Mouse (Mus musculus): Measurements from ENCODE around the gene Dlec1.

Gene Dlec1

DNA sequence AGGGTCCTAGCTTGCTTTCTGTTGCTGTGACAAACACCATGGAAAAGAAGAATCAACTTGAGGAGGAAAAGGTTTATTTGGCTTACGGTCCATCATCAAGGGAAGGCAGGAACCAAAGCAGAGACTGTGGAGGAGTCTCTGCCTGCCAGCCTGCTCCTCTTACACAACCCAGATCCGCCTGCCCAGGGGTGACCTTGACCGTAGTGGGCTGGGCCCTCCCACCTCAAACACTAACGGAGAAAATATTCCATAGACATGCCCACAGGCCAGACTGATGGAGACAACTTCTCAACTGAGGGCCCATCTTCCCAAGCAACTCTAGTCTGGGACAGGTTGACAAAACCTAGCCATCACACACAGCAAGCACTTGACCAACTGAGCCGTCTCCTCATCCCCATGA is 39.8 kb downstream of the Dlec1 start:
- no peak for DNase-seq (ENCODE audit: low read depth)

DNA sequence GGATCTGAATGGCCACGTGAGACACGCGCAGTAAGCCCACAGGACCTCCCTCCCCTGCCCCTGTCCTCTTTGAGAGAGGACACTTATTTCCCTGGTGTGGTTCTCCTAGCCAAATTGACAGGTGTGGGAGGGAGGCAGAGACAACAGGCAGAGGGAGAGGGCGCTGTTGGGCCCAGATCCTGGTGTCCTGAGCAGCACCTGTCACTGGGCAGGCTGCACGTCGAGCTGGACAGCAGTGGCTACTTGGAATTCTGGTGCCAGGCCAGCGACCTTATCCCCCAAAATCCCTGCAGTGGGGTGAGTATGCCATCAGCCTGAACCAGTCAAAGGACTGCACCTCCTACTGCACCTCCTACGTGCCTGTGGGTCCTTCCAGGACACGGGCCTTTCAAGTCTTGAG is 41.1 kb downstream of the Dlec1 start:
- DNase-seq (ENCODE audit: low read depth), result no peak

DNA sequence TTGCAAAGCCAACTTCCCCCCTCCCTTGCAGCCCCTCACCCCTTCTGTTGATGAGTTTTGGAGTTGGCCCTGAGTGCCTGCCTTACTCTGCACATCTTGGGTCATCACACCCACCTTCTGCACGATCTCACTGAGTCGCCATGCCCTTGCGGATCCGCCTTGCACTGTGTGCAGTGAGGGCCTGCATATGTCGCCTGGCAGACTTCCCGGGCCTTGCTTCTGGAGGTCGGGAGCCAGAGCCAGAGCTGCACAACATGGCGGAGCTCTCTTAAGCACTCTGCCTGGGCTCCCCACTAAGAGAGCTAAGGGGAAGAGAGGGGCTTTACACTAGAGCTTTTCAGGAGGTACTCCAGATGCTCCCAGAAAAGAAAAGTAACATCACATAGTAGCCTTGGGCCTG is 42.4 kb downstream of the Dlec1 start:
- no peak for DNase-seq (ENCODE audit: low read depth)

DNA sequence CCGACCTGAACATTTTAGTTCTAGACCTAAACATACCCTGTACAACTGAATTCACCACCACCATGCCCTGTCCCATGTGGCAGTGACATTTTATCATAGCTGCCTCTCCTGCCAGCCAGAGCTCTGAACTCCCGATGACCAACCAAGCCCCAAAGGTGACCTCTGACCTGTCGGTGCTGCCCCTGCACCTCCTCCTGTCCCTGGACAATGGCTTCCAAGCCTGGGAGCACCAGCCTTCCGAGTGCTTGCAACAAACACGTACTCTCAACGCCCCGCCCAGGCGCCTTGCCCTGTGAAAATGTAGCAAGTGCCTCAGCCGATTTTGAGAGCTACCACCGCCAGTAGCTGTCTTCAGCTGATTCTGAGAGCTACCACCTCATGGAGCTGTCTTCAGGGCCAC is 42.9 kb downstream of the Dlec1 start:
- no peak for DNase-seq (ENCODE audit: low read depth)

DNA sequence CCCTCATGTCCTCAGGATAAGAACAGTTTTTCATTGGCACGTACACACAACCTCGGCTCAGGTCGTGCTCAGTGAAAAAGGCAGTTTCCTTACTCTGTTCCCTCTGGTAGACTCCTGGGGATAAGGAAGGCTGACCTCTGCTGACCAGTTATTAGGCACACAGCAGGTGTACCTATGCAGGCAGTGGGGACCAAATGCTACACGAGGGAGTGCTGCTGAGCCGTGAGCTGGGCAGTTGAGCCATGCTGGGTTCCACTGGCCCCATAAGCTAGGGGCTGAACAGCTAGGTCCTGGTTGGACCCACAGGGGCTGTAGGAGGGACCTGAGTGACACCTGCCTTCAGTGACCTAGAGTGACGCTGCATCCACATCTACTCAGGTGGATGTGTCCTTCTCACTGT is 43.4 kb downstream of the Dlec1 start:
- no peak for DNase-seq (ENCODE audit: low read depth)

DNA sequence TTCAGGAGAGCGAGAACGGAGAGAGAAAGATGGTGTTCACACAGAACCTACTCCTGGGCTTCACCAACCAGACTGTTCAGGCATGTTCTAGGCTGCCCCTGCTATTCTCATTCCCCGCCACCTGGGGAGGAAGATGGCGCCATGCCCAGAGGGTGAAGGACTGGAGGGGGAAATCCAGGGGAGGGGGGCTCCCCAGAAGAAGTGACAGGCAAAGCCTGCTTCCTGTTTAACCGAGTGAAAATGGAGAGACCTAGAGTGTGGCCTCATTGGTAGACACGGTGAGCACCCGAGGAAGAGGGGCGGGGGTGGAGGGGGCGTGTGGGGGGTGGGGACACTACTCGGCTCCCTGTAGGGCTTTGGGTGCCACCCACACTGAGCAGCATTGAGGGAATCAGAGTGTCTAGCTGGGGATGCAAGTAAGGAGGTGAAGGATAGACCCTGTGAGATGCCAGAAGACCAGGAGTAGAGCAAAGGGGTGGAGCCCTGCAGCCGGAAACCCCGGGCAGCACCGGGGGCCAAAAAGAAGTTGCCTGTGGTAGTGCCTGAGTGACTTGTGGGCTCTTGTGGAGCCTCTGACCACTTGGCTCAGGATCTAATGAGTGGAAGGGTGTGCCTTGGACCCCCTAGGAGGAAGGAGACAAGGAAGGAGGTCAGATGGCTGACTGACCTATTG is 44.0 kb downstream of the Dlec1 start:
- DNase-seq (ENCODE audit: low read depth), result no peak

DNA sequence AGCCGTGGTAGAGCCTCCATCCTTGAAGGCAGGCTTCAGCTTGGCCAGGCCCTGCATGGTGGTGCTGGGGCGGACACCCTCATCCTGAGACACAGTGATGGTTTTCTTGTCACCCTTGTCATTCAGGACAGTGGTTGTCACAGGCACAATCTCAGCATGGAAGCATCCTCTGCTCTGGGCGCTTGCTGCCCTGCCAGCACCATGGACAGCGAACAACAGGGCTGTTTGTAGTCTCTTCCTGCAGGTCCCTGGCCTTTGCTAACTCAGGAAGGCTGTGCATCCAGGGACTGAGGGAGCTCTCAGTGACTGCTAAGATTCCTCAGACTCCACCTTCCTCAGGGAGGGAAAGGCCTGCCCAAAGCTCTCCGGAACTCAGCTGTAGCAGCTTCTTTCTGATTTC is 47.3 kb downstream of the Dlec1 start:
- DNase-seq (ENCODE audit: low read depth), result no peak

DNA sequence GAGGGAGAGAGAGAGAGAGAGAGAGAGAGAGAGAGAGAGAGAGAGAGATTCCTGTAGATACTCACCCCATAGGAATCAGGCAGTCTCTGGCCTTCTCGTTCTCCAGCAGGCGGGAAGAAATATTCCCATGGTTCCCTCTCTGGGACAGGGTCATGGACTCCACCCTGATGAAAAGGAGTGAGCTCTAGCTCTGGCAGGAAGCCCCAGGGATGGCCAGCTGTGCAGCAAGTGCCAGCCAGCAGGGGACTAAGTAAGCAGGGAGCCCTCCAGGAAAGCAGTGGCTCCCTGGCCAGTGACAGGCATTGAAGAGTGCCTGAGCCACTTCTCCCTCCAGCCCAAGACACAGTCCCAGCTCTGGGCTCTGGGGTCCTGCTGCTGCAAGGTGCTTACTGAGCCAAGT is 49.5 kb downstream of the Dlec1 start:
- DNase-seq (ENCODE audit: low read depth), result no peak

DNA sequence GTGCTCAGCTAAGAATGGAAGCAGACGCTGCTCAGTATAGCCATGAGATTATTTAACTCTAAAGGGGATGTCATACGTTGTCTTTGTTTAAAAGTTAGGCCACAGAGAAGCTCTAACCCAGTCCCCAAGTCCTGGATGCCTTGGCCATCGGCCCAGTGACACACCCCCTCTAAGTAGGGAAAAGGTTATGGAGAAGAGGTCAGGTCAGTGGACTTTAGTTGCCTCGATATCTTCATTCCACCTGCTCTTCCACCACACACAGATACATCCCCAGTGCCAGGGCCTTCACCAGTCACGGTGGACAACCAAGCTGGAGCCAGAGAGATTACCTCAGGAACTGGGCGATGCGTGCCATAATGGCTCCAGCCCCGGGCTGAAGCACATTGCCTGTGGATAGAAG is 53.1 kb downstream of the Dlec1 start:
- no peak for DNase-seq (ENCODE audit: low read depth)

DNA sequence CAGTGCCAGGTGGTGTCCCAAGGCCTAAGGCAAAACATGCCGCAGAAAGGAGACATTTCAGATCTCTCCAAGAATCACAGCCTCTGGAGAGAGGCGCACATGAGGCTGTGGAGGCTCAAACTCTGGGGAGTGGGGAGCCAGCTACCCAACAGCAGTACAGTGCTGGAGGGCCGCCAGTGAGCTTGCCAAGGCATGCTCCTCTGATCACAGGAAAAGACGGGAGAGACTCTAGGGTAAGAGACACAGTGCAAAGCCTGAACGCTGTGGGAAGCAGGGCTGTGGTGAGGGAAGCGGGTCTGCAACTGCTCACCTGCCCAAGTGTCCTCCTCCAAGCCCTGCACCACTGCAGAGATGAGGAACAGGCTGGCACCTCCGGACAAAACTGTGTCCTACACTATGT is 53.5 kb downstream of the Dlec1 start:
- no peak for DNase-seq (ENCODE audit: low read depth)

DNA sequence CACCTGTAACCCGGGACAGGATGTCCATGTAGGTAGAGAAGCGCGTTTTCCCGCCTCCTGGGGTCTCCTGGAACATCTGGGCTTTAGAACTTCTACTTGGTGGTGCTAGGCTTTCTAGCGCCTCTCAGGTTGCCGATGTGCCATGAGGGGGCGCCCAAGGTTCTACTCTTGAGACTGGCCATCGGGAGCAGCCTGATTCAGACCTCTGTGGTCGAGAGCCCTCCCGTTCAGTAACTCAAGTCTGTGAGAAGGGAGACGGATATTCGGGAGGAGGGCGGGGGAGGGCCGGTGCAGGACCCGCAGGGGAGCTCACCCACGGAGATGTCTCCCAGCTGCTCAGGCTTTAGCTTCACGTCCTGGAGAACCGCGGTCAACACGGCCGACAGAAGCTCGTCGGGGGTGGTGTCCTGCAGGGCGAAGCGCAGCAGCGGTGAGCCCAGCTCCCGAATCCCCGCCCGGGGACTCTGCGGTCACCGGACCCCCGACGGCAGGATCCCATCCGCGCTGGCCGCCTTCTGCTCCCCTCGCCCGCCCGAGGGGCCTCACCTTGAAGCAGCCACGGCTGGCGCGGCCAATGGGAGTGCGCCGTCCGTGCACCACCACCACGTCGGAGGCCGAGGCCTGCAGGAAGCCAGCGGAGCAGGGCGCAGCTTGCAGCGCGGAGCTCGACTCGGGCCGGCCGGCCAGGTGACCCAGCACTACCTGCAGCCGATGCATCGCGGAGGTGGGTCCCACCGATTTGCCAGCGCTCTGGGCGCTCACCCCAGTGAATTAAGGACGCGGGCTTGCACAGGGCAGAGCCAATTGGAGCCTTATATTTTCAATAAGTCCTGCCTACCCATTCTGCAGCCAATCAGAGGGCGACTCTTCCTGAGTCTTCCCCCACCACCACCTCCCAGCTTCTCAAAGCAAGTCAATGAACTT is 54.3 kb downstream of the Dlec1 start, which contains the start of gene Acaa1b:
Gene Acaa1b (minus strand): TSS at position 816 of the 924 bp plus-strand sequence.
- peak; percentile 43 for DNase-seq (ENCODE audit: low read depth)

DNA sequence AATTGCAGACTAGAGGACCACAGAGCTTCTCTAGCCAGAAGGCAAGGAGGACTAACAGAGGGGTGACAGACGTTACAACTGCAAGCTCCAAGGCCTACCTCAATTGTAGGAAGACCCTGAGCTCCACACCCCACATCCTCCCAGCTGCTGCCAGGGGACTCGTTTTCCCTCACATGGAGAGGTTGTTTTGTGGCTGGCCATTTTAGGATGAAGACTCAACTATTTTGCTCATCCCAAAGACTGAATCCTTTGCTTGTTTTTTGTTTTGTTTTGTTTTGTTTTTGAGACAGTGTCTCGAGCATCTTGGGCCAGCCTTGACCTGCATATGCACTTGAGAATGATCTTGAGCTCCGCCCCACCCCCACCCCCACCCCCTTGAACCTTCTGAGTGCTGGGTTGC is 56.6 kb downstream of the Dlec1 start, which contains the start of gene Gm47289:
Gene Gm47289 (plus strand): TSS at position 301 of the 400 bp plus-strand sequence.
- no peak for DNase-seq (ENCODE audit: low read depth)

DNA sequence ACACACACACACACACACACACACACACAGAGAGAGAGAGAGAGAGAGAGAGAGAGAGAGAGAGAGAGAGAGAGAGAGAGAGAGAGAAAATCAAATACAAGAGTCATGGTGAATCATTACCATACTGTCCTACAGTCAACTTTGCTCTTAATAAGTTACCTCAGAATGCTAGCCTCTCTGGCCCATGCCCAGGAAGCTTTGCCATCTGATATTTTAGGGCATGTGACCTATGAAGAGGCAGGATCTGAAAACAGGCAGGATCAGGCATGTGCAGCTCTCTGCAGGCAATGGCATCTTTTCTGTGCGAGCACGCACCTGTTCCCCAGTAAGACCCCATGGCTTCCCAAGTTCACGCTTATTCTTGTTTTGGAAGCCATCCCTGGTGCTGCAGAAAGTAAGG is 58.4 kb downstream of the Dlec1 start:
- DNase-seq (ENCODE audit: low read depth), result no peak

DNA sequence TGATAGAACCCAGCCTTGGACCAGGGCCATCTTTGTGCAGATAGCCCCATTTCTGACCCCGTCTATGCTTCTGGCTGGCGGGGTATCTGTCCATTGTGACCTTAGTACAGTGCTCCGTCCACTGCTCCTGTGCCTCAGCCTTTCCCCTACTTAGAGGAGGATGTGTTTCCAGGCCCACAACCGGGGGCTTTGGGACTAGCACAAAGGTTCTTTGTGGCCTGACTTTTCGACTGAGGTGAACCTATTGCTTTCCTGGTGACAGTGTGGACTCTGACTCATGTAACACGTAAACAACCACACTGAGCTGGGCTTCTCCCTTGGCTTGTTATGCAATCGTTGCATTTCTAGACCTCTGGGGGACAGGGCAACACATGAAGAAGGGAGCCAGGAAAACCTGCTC is 62.5 kb downstream of the Dlec1 start:
- no peak for DNase-seq (ENCODE audit: low read depth)

DNA sequence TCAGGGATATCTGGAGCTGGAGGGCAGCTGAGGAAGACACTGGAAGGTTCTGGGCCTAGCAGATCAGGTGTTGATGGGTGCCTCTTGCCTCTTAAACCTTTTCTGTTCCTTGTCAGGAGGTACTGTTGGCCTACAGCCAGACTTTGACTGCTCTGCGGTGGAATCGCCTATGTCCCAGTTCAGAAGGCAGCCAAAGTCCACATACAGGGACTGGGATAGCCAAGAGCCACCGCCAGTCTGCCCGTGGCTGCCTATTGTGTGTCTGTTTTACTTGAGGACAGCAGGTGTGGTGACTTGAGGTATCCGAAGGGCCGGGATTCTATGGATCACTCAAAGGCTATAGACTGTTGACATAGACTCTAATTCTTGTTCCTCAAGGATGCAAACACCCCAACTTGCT is 63.3 kb downstream of the Dlec1 start:
- DNase-seq (ENCODE audit: low read depth), result no peak

DNA sequence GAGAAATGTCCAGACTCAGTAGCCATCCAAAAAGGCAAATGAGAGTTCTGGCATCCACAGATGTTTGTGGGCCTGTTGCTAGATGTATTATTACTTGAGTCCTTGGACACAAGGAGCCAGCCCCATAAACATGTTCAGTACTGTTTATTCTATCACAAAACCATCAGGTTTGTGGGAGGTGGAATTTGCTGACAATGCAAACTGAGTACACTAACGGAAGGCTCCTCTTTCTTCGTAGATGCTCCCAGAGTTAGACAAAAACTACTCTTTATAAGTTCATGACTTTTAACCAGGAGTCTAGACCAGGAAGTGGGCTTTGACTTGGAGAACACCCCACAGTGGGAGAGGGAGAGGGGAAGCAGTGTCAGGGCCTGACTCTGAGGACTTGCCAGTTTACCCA is 65.3 kb downstream of the Dlec1 start:
- no peak for DNase-seq (ENCODE audit: low read depth)

DNA sequence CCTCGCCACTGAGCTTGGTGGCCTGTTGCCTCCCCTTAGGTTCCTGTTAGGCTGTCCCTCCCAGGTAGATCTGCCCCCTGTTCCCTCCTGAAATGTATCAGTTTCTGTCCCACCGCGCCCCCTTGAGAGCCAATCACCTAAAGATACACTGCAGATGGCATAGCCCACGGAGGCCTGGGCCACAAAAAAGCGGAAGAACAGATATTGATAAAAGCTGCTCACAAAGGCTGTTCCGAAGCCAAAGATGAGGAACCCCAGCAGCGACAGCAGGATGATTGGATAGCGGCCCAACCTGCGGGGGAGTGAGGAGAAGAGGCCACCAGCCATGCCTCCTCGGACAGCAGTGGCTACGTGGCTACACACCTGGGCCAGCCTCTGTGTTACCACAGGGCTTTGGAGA is 77.0 kb downstream of the Dlec1 start:
- no peak for DNase-seq (ENCODE audit: low read depth)

DNA sequence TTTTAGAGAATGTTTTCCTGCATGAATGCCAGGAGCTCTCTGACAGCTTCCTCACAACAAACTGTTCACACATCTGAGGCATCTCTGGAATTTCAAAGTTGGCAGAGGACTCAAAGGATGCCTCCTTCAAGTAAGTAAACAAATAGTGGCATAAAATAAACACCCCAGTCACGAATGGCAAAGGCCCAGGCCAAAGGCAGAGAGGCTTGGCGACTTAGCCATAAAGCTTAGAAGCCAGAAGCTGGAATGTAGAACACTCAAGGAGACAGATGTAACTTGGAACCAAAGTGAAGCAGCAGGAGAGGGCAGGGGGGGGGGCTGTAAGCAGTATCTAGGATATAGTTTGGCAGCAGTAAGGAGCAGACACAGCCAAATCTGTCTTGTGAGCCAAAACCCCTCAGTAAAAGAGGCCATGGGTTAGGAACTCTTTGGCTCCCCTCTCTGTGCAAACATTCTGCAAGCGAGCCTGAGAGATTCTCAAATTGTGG is 79.0 kb downstream of the Dlec1 start:
- peak; percentile 43 for DNase-seq (ENCODE audit: low read depth)

DNA sequence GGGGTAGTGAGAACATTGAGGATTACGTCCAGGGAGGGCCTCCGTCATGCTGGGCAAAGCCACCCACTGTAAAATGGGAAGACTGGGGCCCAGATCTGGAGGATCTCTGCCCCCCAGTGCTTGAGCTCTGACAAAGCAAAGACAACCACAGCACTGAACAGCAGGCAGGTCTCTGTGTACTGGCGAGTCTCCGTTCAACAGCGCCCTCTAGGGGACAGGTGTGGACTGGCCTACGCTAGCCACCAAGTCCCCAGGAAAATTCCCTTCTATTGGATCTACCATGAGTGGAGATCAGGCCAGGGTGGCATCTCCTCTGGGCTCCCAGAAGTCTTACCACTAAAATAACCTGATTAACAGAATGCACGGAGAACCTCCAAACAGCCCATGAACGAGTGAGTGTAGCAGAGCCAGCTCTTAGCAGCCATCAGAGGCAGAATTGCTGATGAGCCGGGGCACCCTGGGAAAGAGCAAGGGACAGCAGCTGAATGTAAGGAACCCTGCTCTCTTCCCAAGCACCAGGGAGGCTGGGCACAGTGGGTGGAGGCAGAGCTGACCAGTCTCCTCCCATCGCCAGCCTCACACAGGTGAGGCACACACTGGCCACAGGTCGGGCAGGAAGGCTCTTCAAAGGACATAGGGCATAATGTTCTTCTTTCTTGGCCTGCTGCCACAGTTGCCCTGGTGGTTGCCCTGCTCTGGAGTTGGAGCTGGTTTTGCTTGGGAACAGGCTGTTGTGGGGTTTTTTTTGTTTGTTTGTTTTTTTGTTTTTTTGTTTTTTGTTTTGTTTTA is 90.1 kb downstream of the Dlec1 start:
- DNase-seq (ENCODE audit: low read depth), result no peak

All from fibroblast of lung, adult 2 months (primary cell).